Mouse (Mus musculus) hindbrain, postnatal 0 days (tissue): ENCODE results near the gene Olfr1047. TPM values are rescaled to one million over a fixed set of nuclear protein-coding genes. Genes with fewer than 3 reads are reported as not detected.

Experiments
- ATAC-seq: fragments of 200-750 bp; cut with Nextera tagmentation; 2 replicates; pipeline ENCODE4 v1.8.0; 2017; ENCODE audit warnings: mild to moderate bottlenecking, moderate TSS enrichment, moderate library complexity
- DNase-seq: peaks from one replicate; pipeline ENCODE4 v3.0.0-alpha.2; 2015; ENCODE audit warnings: low spot score
- H3K27ac ChIP-seq: fragments of 300-500 bp; sonication (generic); 2 replicates; pipeline ENCODE4 v1.5.1; 2014; ENCODE audit warnings: mild to moderate bottlenecking
- H3K27me3 ChIP-seq: fragments of 300-500 bp; sonication (generic); 2 replicates; pipeline ENCODE4 v1.6.1; 2014; ENCODE audit warnings: low read length, mixed read lengths; ENCODE audit not compliant: insufficient read depth
- H3K36me3 ChIP-seq: fragments of 300-500 bp; sonication (generic); 2 replicates; pipeline ENCODE4 v1.6.1; 2014; ENCODE audit warnings: low read length, mixed read lengths; ENCODE audit not compliant: insufficient read depth
- H3K4me1 ChIP-seq: fragments of 300-500 bp; sonication (generic); 2 replicates; pipeline ENCODE4 v1.6.1; 2014; ENCODE audit warnings: antibody characterized with exemption, low read length, mixed read lengths; ENCODE audit not compliant: insufficient read depth
- H3K4me2 ChIP-seq: fragments of 300-500 bp; sonication (generic); 2 replicates; pipeline ENCODE4 v1.6.1; 2014; ENCODE audit warnings: low read depth, mild to moderate bottlenecking, low read length, moderate library complexity, mixed read lengths
- H3K4me3 ChIP-seq: fragments of 300-500 bp; sonication (generic); 2 replicates; pipeline ENCODE4 v1.5.1; 2014; ENCODE audit warnings: low read length
- H3K9ac ChIP-seq: fragments of 300-500 bp; sonication (generic); replicated peaks from 2 replicates; pipeline ENCODE4 v1.6.1; 2014; ENCODE audit warnings: mild to moderate bottlenecking, low read length, moderate library complexity, mixed read lengths
- H3K9me3 ChIP-seq: fragments of 300-500 bp; sonication (generic); 2 replicates; pipeline ENCODE4 v1.6.1; 2016; ENCODE audit warnings: low read length, mixed read lengths
- CTCF ChIP-seq: IDR thresholded peaks from 2 replicates; pipeline ENCODE4 v1.5.1; 2016; ENCODE audit warnings: antibody characterized with exemption, control low read depth, low read depth
- WGBS: fragments of 180-500 bp; shearing (Covaris S2); extraction: QIAGEN DNeasy Blood & Tissue Kit; methylation state at CpG from one replicate; pipeline ENCODE4 v1.1.7; 2014; 5-methylcytosine and 5-hydroxymethylcytosine counted together
- polyA plus RNA-seq: library from polyadenylated mRNA; unstranded; fragments of >200 nt; fragmentation: Nextera tagmentation; extraction: Ambion mirVana; gene quantifications from 2 replicates; pipeline ENCODE4 v1.2.1, GENCODE M21; 2015
- total RNA-seq: library from RNA; depleted of rRNA; stranded (reverse); fragments of >200 nt; gene quantifications from 2 replicates; pipeline ENCODE4 v1.2.3, GENCODE M21; 2014; rRNA removed

Gene Olfr1047
- total and polyA plus RNA-seq, 2 experiments from 2014 or later, result not detected

DNA sequence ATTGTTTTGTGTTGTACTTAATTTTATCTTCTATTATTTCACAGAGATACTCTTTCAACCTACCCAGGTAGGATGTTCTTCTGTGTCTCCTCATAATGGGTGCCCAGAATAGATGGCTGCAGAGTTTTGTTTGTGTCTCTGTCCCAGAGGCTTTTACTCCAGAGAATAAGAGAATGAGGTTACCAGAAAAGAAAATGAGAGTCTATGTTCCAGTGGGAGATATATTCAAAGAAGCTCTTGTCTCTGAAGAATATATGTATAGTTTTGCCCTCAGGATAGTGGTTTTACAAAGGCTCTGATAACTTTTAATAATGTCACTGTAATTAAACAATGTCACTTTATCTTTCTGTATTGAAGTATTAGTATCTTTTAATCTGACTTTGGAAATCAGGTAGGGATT is 45.6 kb downstream of the Olfr1047 start, which contains the start of gene Olfr52:
Olfr52 (minus strand) TSS at position 101 of the 400 bp plus-strand sequence.
- no peak for ATAC-seq
- H3K36me3 ChIP-seq, result no peaks in the 10 kb centered on the region
- no peaks in the 10 kb centered on the region for H3K9me3 ChIP-seq
- no peaks in the 10 kb centered on the region for H3K27me3 ChIP-seq
- no peak within 1 kb of the TSS for H3K4me2 ChIP-seq
- DNase-seq, result no peak
- no peak within 1 kb of the TSS for H3K9ac ChIP-seq
- no peak within 1 kb of the TSS for H3K27ac ChIP-seq
- TF ChIP-seq CTCF, result no peak
- no peak within 1 kb of the TSS for H3K4me3 ChIP-seq
- no peaks in the 10 kb centered on the region for H3K4me1 ChIP-seq

DNA sequence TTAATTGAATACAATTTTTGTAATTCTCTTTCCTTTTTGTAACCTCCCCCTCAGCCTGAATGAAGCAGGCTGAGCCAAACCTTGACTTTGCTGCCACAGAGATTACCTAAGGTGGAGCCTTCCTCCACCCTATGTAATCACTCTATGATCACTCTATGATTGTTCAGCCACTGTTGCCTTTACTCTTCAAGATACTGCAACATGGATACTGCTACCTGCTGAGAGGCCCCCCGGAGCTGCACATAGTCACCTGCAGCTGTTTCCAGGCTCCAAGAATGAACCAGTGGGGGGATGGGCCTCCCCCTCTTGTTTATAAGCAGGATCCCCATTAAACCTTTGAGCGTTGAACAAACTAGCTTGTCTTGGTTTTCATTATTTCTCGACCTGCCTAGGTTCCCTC is 51.3 kb downstream of the Olfr1047 start:
- H3K27me3 ChIP-seq, result no peaks in the 10 kb centered on the region
- 74% methylated on average over 3 of the region's 3 CpGs for WGBS
- no peak for TF ChIP-seq CTCF
- no peaks in the 10 kb centered on the region for H3K9me3 ChIP-seq
- no peak overlapping the region for H3K9ac ChIP-seq
- H3K27ac ChIP-seq, result no peak overlapping the region
- no peak for DNase-seq
- ATAC-seq, result no peak
- no peak overlapping the region for H3K4me3 ChIP-seq
- no peaks in the 10 kb centered on the region for H3K36me3 ChIP-seq
- H3K4me1 ChIP-seq, result no peaks in the 10 kb centered on the region
- no peak overlapping the region for H3K4me2 ChIP-seq

DNA sequence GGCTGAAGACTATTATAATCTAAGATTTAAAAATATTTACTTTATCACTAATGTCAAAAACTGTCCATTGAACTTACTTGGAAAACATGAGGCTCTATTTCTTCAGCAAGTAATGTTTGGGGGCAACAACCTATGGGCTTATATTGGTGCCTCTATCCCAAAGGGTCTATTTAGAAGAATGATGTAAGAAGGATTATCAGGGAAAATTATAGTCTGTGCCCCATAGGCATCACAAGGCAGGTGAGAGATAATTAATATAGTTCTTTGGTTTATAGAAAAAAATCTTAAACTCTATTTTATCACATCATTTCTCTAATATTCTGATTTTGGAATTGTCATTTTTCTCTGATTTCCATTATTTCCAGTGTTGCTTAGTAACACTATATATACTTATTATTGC is 53.5 kb downstream of the Olfr1047 start, which contains the start of gene Olfr1044:
Olfr1044 (minus strand) TSS at position 101 of the 400 bp plus-strand sequence.
- Histone ChIP-seq H3K36me3 (no peaks in the 10 kb centered on the region), H3K4me3 (no peak within 1 kb of the TSS), H3K27ac (no peak within 1 kb of the TSS), H3K4me2 (no peak within 1 kb of the TSS), H3K27me3 (no peaks in the 10 kb centered on the region), H3K4me1 (no peaks in the 10 kb centered on the region), H3K9ac (no peak within 1 kb of the TSS), H3K9me3 (no peaks in the 10 kb centered on the region)
- no peak for TF ChIP-seq CTCF
- no peak for ATAC-seq
- DNase-seq, result no peak

Other genes starting within 250 kb of the Olfr1047 start
- not detected in 2 replicates for gene Olfr1031, start 241.1 kb downstream of the Olfr1047 start, total RNA-seq
- not detected in 2 replicates for gene Olfr1031, start 241.1 kb downstream of the Olfr1047 start, polyA plus RNA-seq
- not detected in 2 replicates for gene Olfr1032, start 225.9 kb downstream of the Olfr1047 start, total RNA-seq
- gene Olfr1032, start 225.9 kb downstream of the Olfr1047 start, polyA plus RNA-seq, result not detected in 2 replicates
- 0.21 and 1.1 TPM in 2 replicates for gene Olfr1033, start 210.8 kb downstream of the Olfr1047 start, total RNA-seq
- gene Olfr1033, start 210.8 kb downstream of the Olfr1047 start, polyA plus RNA-seq, result 0.29 and 1.6 TPM in 2 replicates
- 0.05 TPM in 1 of 2 replicates, not detected in the other for gene Olfr1034, start 185.5 kb downstream of the Olfr1047 start, total RNA-seq
- gene Olfr1034, start 185.5 kb downstream of the Olfr1047 start, polyA plus RNA-seq, result 0.04 TPM in 1 of 2 replicates, not detected in the other
- gene Olfr1036, start 157.4 kb downstream of the Olfr1047 start, total RNA-seq, result not detected in 2 replicates
- gene Olfr1036, start 157.4 kb downstream of the Olfr1047 start, polyA plus RNA-seq, result not detected in 2 replicates
- gene Olfr1037, start 144.0 kb downstream of the Olfr1047 start, total RNA-seq, result not detected in 2 replicates
- gene Olfr1037, start 144.0 kb downstream of the Olfr1047 start, polyA plus RNA-seq, result not detected in 2 replicates
- gene Olfr1039, start 95.5 kb downstream of the Olfr1047 start, total RNA-seq, result not detected in 2 replicates
- gene Olfr1039, start 95.5 kb downstream of the Olfr1047 start, polyA plus RNA-seq, result not detected in 2 replicates
- not detected in 2 replicates for gene Olfr1040, start 84.7 kb downstream of the Olfr1047 start, total RNA-seq
- not detected in 2 replicates for gene Olfr1040, start 84.7 kb downstream of the Olfr1047 start, polyA plus RNA-seq
- gene Olfr1042, start 69.6 kb downstream of the Olfr1047 start, total RNA-seq, result not detected in 2 replicates
- gene Olfr1042, start 69.6 kb downstream of the Olfr1047 start, polyA plus RNA-seq, result not detected in 2 replicates
- gene Olfr1043, start 63.9 kb downstream of the Olfr1047 start, total RNA-seq, result not detected in 2 replicates
- not detected in 2 replicates for gene Olfr1043, start 63.9 kb downstream of the Olfr1047 start, polyA plus RNA-seq
- not detected in 2 replicates for gene Olfr1044, start 53.6 kb downstream of the Olfr1047 start, total RNA-seq
- not detected in 2 replicates for gene Olfr1044, start 53.6 kb downstream of the Olfr1047 start, polyA plus RNA-seq
- not detected in 2 replicates for gene Olfr52, start 45.7 kb downstream of the Olfr1047 start, total RNA-seq
- not detected in 2 replicates for gene Olfr52, start 45.7 kb downstream of the Olfr1047 start, polyA plus RNA-seq
- gene Olfr1045, start 28.4 kb downstream of the Olfr1047 start, total RNA-seq, result not detected in 2 replicates
- not detected in 2 replicates for gene Olfr1045, start 28.4 kb downstream of the Olfr1047 start, polyA plus RNA-seq
- not detected in 2 replicates for gene Olfr1046, start 12.1 kb downstream of the Olfr1047 start, total RNA-seq
- not detected in 2 replicates for gene Olfr1046, start 12.1 kb downstream of the Olfr1047 start, polyA plus RNA-seq
- not detected in 2 replicates for gene Olfr1048, start 8.9 kb upstream of the Olfr1047 start, total RNA-seq
- not detected in 2 replicates for gene Olfr1048, start 8.9 kb upstream of the Olfr1047 start, polyA plus RNA-seq
- gene Olfr1049, start 26.9 kb upstream of the Olfr1047 start, total RNA-seq, result not detected in 2 replicates
- not detected in 2 replicates for gene Olfr1049, start 26.9 kb upstream of the Olfr1047 start, polyA plus RNA-seq
- not detected in 2 replicates for gene Olfr1051, start 47.7 kb upstream of the Olfr1047 start, total RNA-seq
- gene Olfr1051, start 47.7 kb upstream of the Olfr1047 start, polyA plus RNA-seq, result not detected in 2 replicates
- 0.37 TPM in 1 of 2 replicates, not detected in the other for gene Olfr1052, start 61.1 kb upstream of the Olfr1047 start, total RNA-seq
- gene Olfr1052, start 61.1 kb upstream of the Olfr1047 start, polyA plus RNA-seq, result not detected in 2 replicates
- gene Olfr1053, start 83.9 kb upstream of the Olfr1047 start, total RNA-seq, result not detected in 2 replicates
- not detected in 2 replicates for gene Olfr1053, start 83.9 kb upstream of the Olfr1047 start, polyA plus RNA-seq
- not detected in 2 replicates for gene Olfr1054, start 104.0 kb upstream of the Olfr1047 start, total RNA-seq
- not detected in 2 replicates for gene Olfr1054, start 104.0 kb upstream of the Olfr1047 start, polyA plus RNA-seq
- gene Olfr1055, start 118.9 kb upstream of the Olfr1047 start, total RNA-seq, result not detected in 2 replicates
- gene Olfr1055, start 118.9 kb upstream of the Olfr1047 start, polyA plus RNA-seq, result not detected in 2 replicates
- gene Olfr1056, start 131.1 kb upstream of the Olfr1047 start, total RNA-seq, result not detected in 2 replicates
- gene Olfr1056, start 131.1 kb upstream of the Olfr1047 start, polyA plus RNA-seq, result not detected in 2 replicates
- gene Olfr1057, start 147.0 kb upstream of the Olfr1047 start, total RNA-seq, result not detected in 2 replicates
- gene Olfr1057, start 147.0 kb upstream of the Olfr1047 start, polyA plus RNA-seq, result not detected in 2 replicates
- not detected in 2 replicates for gene Olfr1058, start 157.2 kb upstream of the Olfr1047 start, total RNA-seq
- not detected in 2 replicates for gene Olfr1058, start 157.2 kb upstream of the Olfr1047 start, polyA plus RNA-seq
- not detected in 2 replicates for gene Olfr1061, start 182.6 kb upstream of the Olfr1047 start, total RNA-seq
- gene Olfr1061, start 182.6 kb upstream of the Olfr1047 start, polyA plus RNA-seq, result not detected in 2 replicates
- gene Olfr1062, start 195.3 kb upstream of the Olfr1047 start, total RNA-seq, result not detected in 2 replicates
- gene Olfr1062, start 195.3 kb upstream of the Olfr1047 start, polyA plus RNA-seq, result not detected in 2 replicates
- gene Olfr1065, start 219.2 kb upstream of the Olfr1047 start, total RNA-seq, result not detected in 2 replicates
- not detected in 2 replicates for gene Olfr1065, start 219.2 kb upstream of the Olfr1047 start, polyA plus RNA-seq
- gene Olfr1066, start 224.9 kb upstream of the Olfr1047 start, total RNA-seq, result not detected in 2 replicates
- gene Olfr1066, start 224.9 kb upstream of the Olfr1047 start, polyA plus RNA-seq, result not detected in 2 replicates